Mouse (Mus musculus) CH12.LX (cell line): ENCODE data around the gene Ddn.
A peak's percentile ranks its signal among the peaks of the same experiment; 100 is the strongest.

Source experiments
- CTCF ChIP-seq, 2 experiments: IDR thresholded peaks in 1 of 2; conservative IDR thresholded peaks in 1 of 2; 2 replicates each; pipeline ENCODE4 v1.5.1; 2011 to 2012; ENCODE audit warnings: low read depth in 2 of 2, low read length in 2 of 2, improper control_type of control experiment in 1 of 2, inconsistent platforms in 1 of 2, mild to moderate bottlenecking in 1 of 2, moderate library complexity in 1 of 2
- E2F4 ChIP-seq: IDR thresholded peaks from 2 replicates; pipeline ENCODE4 v1.6.1; 2011; ENCODE audit warnings: low read depth, low read length, improper control_type of control experiment; ENCODE audit not compliant: insufficient replicate concordance
- EP300 ChIP-seq: IDR thresholded peaks from 2 replicates; pipeline ENCODE4 v1.6.1; 2011; ENCODE audit warnings: low read length, improper control_type of control experiment
- HCFC1 ChIP-seq: IDR thresholded peaks from 2 replicates; pipeline ENCODE4 v1.6.1; 2012; ENCODE audit warnings: low read depth, mild to moderate bottlenecking, inconsistent platforms, low read length, improper control_type of control experiment
- KAT2A ChIP-seq: IDR thresholded peaks from 2 replicates; pipeline ENCODE4 v1.6.1; 2012; ENCODE audit warnings: low read length, improper control_type of control experiment, inconsistent platforms; ENCODE audit not compliant: insufficient replicate concordance
- NRF1 ChIP-seq: IDR thresholded peaks from 2 replicates; pipeline ENCODE4 v1.6.1; 2014; ENCODE audit warnings: low read depth, mild to moderate bottlenecking, inconsistent platforms, low read length, improper control_type of control experiment, moderate library complexity
- POLR2A ChIP-seq: IDR thresholded peaks from 2 replicates; pipeline ENCODE4 v1.6.1; 2011; ENCODE audit warnings: low read depth, mild to moderate bottlenecking, improper control_type of control experiment, low read length
- UBTF ChIP-seq: IDR thresholded peaks from 2 replicates; pipeline ENCODE4 v1.6.1; 2012; ENCODE audit warnings: low read depth, mild to moderate bottlenecking, inconsistent platforms, low read length, improper control_type of control experiment, moderate library complexity
- USF1 ChIP-seq: IDR thresholded peaks from 2 replicates; pipeline ENCODE4 v1.6.1; 2014; ENCODE audit warnings: low read depth, mild to moderate bottlenecking, inconsistent platforms, low read length, improper control_type of control experiment

DNA sequence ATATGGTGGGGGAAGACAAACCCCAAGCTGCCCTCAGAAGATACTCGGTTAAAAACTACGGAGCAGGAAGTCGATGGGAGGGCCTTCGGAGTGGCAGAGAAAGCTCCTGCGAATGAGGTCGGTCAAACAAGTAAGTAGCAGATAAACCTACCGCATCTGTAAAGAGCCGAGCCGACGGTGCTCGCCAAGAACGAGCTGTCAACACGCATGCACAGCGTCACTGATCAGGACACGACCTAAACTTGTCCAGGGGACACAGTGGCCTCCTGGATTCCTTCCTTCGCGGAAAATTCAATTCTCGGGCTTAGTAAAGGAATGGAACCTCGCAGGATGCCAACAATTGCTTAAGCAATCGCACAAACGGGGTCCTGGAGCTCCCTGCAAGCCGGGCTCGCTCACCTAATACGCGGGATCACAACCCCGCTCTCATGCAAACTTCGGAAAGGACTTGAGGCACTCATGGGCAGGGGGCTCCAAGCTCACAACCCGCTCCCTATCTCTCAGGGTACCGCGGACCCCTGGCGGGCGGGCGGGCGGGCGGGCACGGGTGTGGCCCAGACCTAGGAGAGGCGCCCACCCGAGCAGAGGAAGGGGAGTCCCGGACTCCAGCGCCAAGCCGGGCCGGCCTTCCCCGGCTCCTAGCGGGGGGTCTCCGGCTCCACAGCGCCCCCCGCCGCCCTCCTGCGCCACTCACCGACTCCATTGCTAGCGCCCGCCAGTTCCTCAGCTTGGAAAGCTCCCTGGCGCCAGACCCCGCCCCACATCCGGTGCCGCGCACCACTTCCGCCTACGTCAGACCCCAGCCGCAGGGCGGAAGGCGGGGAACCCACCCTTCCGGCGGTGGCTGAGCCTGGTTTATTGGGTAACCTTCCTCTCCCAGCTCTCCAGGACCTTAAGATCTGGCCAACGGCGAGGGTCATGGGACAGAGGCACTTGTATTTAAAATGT lies 21.7 kb upstream of the Ddn start, which contains the start of gene Prkag1:
- TF ChIP-seq CTCF (conservative IDR thresholded peaks at IDR 0.05 in 1 of 2, IDR thresholded peaks at IDR 0.05 in 1 of 2; ENCODE audit: low read depth in 2 of 2, low read length in 2 of 2) (peak in 1 of 2 experiments; percentile 73; a peak in 2 of 4 replicates), KAT2A (no peak), NRF1 (no peak; the same call in 1 of the 2 replicates), UBTF (peak; percentile 61), POLR2A (peak; percentile 77), E2F4 (no peak), USF1 (no peak), EP300 (no peak), HCFC1 (peak; percentile 87)
